Mouse (Mus musculus): ENCODE measurements around the gene Eps8.

Gene Eps8

GRCm38 (mm10) chr6:137519529-137520342 is 134.9 kb downstream of the Eps8 start:
- no peak for DNase-seq (ENCODE audit: low spot score in 2 of 2)

- DNase-seq (ENCODE audit: low spot score in 2 of 2): no peak
These were observed 139.8 kb downstream of the Eps8 start for GRCm38 (mm10) chr6:137514872-137515271.

GRCm38 (mm10) chr6:137512753-137513152 is 141.9 kb downstream of the Eps8 start:
- no peak for DNase-seq (ENCODE audit: low spot score in 2 of 2)

- no peak for DNase-seq (ENCODE audit: low spot score in 2 of 2)
These were observed 145.2 kb downstream of the Eps8 start for GRCm38 (mm10) chr6:137509341-137510045.

GRCm38 (mm10) chr6:137508936-137509335 is 145.7 kb downstream of the Eps8 start:
- no peak for DNase-seq (ENCODE audit: low spot score in 2 of 2)

- DNase-seq (ENCODE audit: low spot score in 2 of 2): no peak
These were observed 148.1 kb downstream of the Eps8 start for GRCm38 (mm10) chr6:137506563-137506962.

GRCm38 (mm10) chr6:137505555-137506227 is 149.0 kb downstream of the Eps8 start:
- DNase-seq (ENCODE audit: low spot score in 2 of 2): no peak

GRCm38 (mm10) chr6:137504052-137504451 is 150.6 kb downstream of the Eps8 start:
- no peak for DNase-seq (ENCODE audit: low spot score in 2 of 2)

- DNase-seq (ENCODE audit: low spot score in 2 of 2): no peak
These were observed 151.2 kb downstream of the Eps8 start for GRCm38 (mm10) chr6:137503462-137503861.

GRCm38 (mm10) chr6:137503009-137503408 is 151.7 kb downstream of the Eps8 start:
- DNase-seq (ENCODE audit: low spot score in 2 of 2): no peak

- DNase-seq (ENCODE audit: low spot score in 2 of 2): no peak
These were observed 155.9 kb downstream of the Eps8 start for GRCm38 (mm10) chr6:137498781-137499180.

- DNase-seq (ENCODE audit: low spot score in 2 of 2): no peak
These were observed 157.4 kb downstream of the Eps8 start for GRCm38 (mm10) chr6:137497208-137497835.

GRCm38 (mm10) chr6:137496562-137496961 is 158.1 kb downstream of the Eps8 start:
- DNase-seq (ENCODE audit: low spot score in 2 of 2): no peak

GRCm38 (mm10) chr6:137495233-137495632 is 159.4 kb downstream of the Eps8 start:
- DNase-seq (ENCODE audit: low spot score in 2 of 2): no peak

GRCm38 (mm10) chr6:137494801-137495200 is 159.9 kb downstream of the Eps8 start:
- DNase-seq (ENCODE audit: low spot score in 2 of 2): no peak

- DNase-seq (ENCODE audit: low spot score in 2 of 2): no peak
These were observed 160.6 kb downstream of the Eps8 start for GRCm38 (mm10) chr6:137494136-137494475.

- no peak for DNase-seq (ENCODE audit: low spot score in 2 of 2)
These were observed 161.2 kb downstream of the Eps8 start for GRCm38 (mm10) chr6:137493211-137494135.

GRCm38 (mm10) chr6:137492582-137492981 is 162.1 kb downstream of the Eps8 start:
- no peak for DNase-seq (ENCODE audit: low spot score in 2 of 2)

GRCm38 (mm10) chr6:137491659-137492058 is 163.0 kb downstream of the Eps8 start:
- no peak for DNase-seq (ENCODE audit: low spot score in 2 of 2)

GRCm38 (mm10) chr6:137490115-137490514 is 164.6 kb downstream of the Eps8 start:
- no peak for DNase-seq (ENCODE audit: low spot score in 2 of 2)

GRCm38 (mm10) chr6:137487443-137487842 is 167.2 kb downstream of the Eps8 start:
- no peak for DNase-seq (ENCODE audit: low spot score in 2 of 2)

Data from spleen, postnatal 10 days (tissue).